Mouse (Mus musculus) heart, postnatal 0 days (tissue): Measurements from ENCODE around the gene Wbp2. TPM values are rescaled to one million over a fixed set of nuclear protein-coding genes. Genes with fewer than 3 reads are reported as not detected.

Experiments used
- ATAC-seq: fragments of 200-750 bp; cut with Nextera tagmentation; 2 replicates; pipeline ENCODE4 v1.8.0; 2017; ENCODE audit warnings: low read depth, moderate number of reproducible peaks, moderate library complexity; ENCODE audit not compliant: insufficient read depth
- DNase-seq: peaks from one replicate; pipeline ENCODE4 v3.0.0-alpha.2; 2016; ENCODE audit warnings: low spot score
- H3K27ac ChIP-seq: fragments of 300-500 bp; sonication (generic); 2 replicates; pipeline ENCODE4 v1.5.1; 2014; ENCODE audit warnings: low read depth, mild to moderate bottlenecking
- H3K27me3 ChIP-seq: fragments of 300-500 bp; sonication (generic); 2 replicates; pipeline ENCODE4 v1.6.1; 2014; ENCODE audit warnings: low read length, mixed read lengths; ENCODE audit not compliant: control insufficient read depth, insufficient read depth
- H3K36me3 ChIP-seq: fragments of 300-500 bp; sonication (generic); replicated peaks from 2 replicates; pipeline ENCODE4 v1.6.1; 2014; ENCODE audit warnings: low read length, mixed read lengths; ENCODE audit not compliant: control insufficient read depth, insufficient read depth
- H3K4me1 ChIP-seq: fragments of 300-500 bp; sonication (generic); 2 replicates; pipeline ENCODE4 v1.6.1; 2014; ENCODE audit warnings: antibody characterized with exemption; ENCODE audit not compliant: control insufficient read depth, insufficient read depth
- H3K4me2 ChIP-seq: fragments of 300-500 bp; sonication (generic); 2 replicates; pipeline ENCODE4 v1.6.1; 2014; ENCODE audit warnings: low read depth, mild to moderate bottlenecking, low read length, moderate library complexity
- H3K4me3 ChIP-seq: fragments of 300-500 bp; sonication (generic); 2 replicates; pipeline ENCODE4 v1.5.1; 2014; ENCODE audit warnings: low read depth, low read length
- H3K9ac ChIP-seq: fragments of 300-500 bp; sonication (generic); replicated peaks from 2 replicates; pipeline ENCODE4 v1.6.1; 2014; ENCODE audit warnings: low read depth, low read length, mixed read lengths
- H3K9me3 ChIP-seq: fragments of 300-500 bp; sonication (generic); replicated peaks from 2 replicates; pipeline ENCODE4 v1.6.1; 2016; ENCODE audit warnings: low read length; ENCODE audit not compliant: control insufficient read depth
- CTCF ChIP-seq: IDR thresholded peaks from 2 replicates; pipeline ENCODE4 v1.5.1; 2016; ENCODE audit warnings: antibody characterized with exemption, control low read depth, low read depth
- EP300 ChIP-seq: IDR thresholded peaks from 2 replicates; pipeline ENCODE4 v1.6.1; 2016; ENCODE audit warnings: antibody characterized with exemption, low read depth
- WGBS: fragments of 180-500 bp; shearing (Covaris S2); extraction: QIAGEN DNeasy Blood & Tissue Kit; methylation state at CpG from one replicate; pipeline ENCODE4 v1.1.7; 2014; 5-methylcytosine and 5-hydroxymethylcytosine counted together
- polyA plus RNA-seq: library from polyadenylated mRNA; unstranded; fragments of >200 nt; fragmentation: Nextera tagmentation; extraction: Ambion mirVana; gene quantifications from 2 replicates; pipeline ENCODE4 v1.2.1, GENCODE M21; 2015
- total RNA-seq: library from RNA; depleted of rRNA; stranded (reverse); fragments of >200 nt; gene quantifications from 2 replicates; pipeline ENCODE4 v1.2.3, GENCODE M21; 2014; ENCODE audit warnings: low replicate concordance

The Wbp2 gene
- total and polyA plus RNA-seq, 2 experiments from 2014 or later: 106 to 120 TPM

DNA sequence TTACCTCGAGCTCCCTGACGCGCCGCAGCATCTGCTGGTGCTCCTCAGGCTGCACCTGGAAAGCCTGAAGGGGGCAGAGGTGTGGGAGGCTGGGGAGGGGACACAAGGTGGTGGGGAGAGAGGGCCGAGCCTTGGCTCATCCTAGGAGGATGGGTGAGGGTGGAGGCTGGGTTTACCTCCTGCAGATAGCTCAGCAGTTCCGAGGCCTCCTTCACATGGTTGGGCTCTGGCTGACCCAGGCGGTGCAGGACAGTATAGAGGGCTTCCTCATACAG, 10.6 kb downstream of the Wbp2 start:
- 69% methylated on average over 7 of the region's 7 CpGs for WGBS
- Histone ChIP-seq H3K4me1 (no peaks in the 10 kb centered on the region), H3K27ac (no peak overlapping the region), H3K9me3 (no peaks in the 10 kb centered on the region), H3K27me3 (no peaks in the 10 kb centered on the region), H3K9ac (no peak overlapping the region), H3K36me3 (peaks cover 26% of the 10 kb centered on the region), H3K4me2 (no peak overlapping the region; the same call in 1 of the 2 replicates), H3K4me3 (no peak overlapping the region)
- DNase-seq (no peak), ATAC-seq (no peak; the same call in 1 of the 2 replicates)
- TF ChIP-seq CTCF (no peak), EP300 (no peak)

- 35% methylated on average over 20 of the region's 20 CpGs for WGBS
- no peaks in the 10 kb centered on the region for H3K4me1 ChIP-seq
These were observed 11.1 kb downstream of the Wbp2 start for GRCm38 (mm10) chr11:116075539-116076265.

GRCm38 (mm10) chr11:116074436-116074991, 12.3 kb downstream of the Wbp2 start:
- Histone ChIP-seq H3K9ac (no peak overlapping the region), H3K27me3 (no peaks in the 10 kb centered on the region), H3K4me1 (no peaks in the 10 kb centered on the region), H3K4me2 (no peak overlapping the region), H3K9me3 (no peaks in the 10 kb centered on the region), H3K27ac (no peak overlapping the region), H3K4me3 (no peak overlapping the region), H3K36me3 (peaks cover 9% of the 10 kb centered on the region)
- ATAC-seq: peak; percentile 25; the same call in 1 of the 2 replicates
- WGBS: 65% methylated on average over 7 of the region's 7 CpGs
- TF ChIP-seq EP300 (no peak), CTCF (no peak)
- no peak for DNase-seq

More at GRCm38 (mm10) chr11:116075539-116076265, 11.1 kb downstream of the Wbp2 start:
- no peaks in the 10 kb centered on the region for H3K9me3 ChIP-seq
- peaks cover 21% of the 10 kb centered on the region for H3K36me3 ChIP-seq
- H3K4me3 ChIP-seq: no peak overlapping the region
- H3K27ac ChIP-seq: no peak overlapping the region
- TF ChIP-seq CTCF (no peak), EP300 (no peak)
- no peak overlapping the region for H3K4me2 ChIP-seq
- H3K9ac ChIP-seq: no peak overlapping the region
- ATAC-seq (no peak), DNase-seq (no peak)
- H3K27me3 ChIP-seq: no peaks in the 10 kb centered on the region

- H3K4me2 ChIP-seq: no peak overlapping the region
- WGBS: 57% methylated on average over 3 of the region's 3 CpGs
- no peaks in the 10 kb centered on the region for H3K4me1 ChIP-seq
These were observed 14.2 kb downstream of the Wbp2 start for GRCm38 (mm10) chr11:116072608-116073007.

DNA sequence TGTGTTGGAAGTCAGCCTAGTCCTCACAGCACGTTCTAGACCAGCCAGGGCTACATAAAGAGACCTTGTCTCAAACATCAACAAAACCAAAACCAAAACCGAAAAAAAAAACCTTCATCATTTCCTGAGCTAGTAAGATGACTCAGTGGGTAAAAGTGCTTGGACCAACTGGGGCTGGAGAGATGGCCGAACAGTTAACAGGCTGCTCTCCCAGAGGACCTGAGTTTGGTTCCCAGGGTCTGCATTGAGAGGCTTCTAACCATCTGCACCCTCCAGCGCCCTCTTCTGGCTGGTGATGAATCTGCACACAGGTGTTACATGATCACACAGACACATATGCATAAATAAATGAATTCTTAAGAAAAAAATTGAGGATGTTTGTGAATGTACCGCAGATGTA, 15.3 kb downstream of the Wbp2 start:
- ATAC-seq (no peak), DNase-seq (no peak)
- Histone ChIP-seq H3K9me3 (no peaks in the 10 kb centered on the region), H3K27ac (no peak overlapping the region), H3K27me3 (no peaks in the 10 kb centered on the region), H3K4me1 (no peaks in the 10 kb centered on the region), H3K36me3 (no peaks in the 10 kb centered on the region), H3K4me2 (no peak overlapping the region), H3K9ac (no peak overlapping the region), H3K4me3 (no peak overlapping the region)
- TF ChIP-seq CTCF (peak; percentile 14; the same call in 1 of the 2 replicates), EP300 (no peak)
- WGBS: 54% methylated on average over 5 of the region's 5 CpGs

More at GRCm38 (mm10) chr11:116072608-116073007, 14.2 kb downstream of the Wbp2 start:
- no peaks in the 10 kb centered on the region for H3K9me3 ChIP-seq
- no peaks in the 10 kb centered on the region for H3K27me3 ChIP-seq
- H3K36me3 ChIP-seq: no peaks in the 10 kb centered on the region
- DNase-seq (no peak), ATAC-seq (no peak)
- no peak overlapping the region for H3K9ac ChIP-seq
- no peak overlapping the region for H3K27ac ChIP-seq
- TF ChIP-seq EP300 (no peak), CTCF (no peak)
- H3K4me3 ChIP-seq: no peak overlapping the region

GRCm38 (mm10) chr11:116065345-116065744, 21.4 kb downstream of the Wbp2 start:
- no peak overlapping the region for H3K4me2 ChIP-seq
- H3K27ac ChIP-seq: no peak overlapping the region
- no peak overlapping the region for H3K9ac ChIP-seq
- H3K4me3 ChIP-seq: no peak overlapping the region
- H3K36me3 ChIP-seq: peaks cover 9% of the 10 kb centered on the region
- H3K4me1 ChIP-seq: no peaks in the 10 kb centered on the region
- 90% methylated on average over 12 of the region's 12 CpGs for WGBS
- no peaks in the 10 kb centered on the region for H3K27me3 ChIP-seq
- no peak for DNase-seq
- ATAC-seq: no peak
- no peaks in the 10 kb centered on the region for H3K9me3 ChIP-seq
- TF ChIP-seq EP300: no peak
- TF ChIP-seq CTCF: no peak
